Mouse (Mus musculus) adipocyte (in vitro differentiated cells): ENCODE results near the gene Hist1h2bl.

Experiments used
- DNase-seq: peaks from one replicate; pipeline ENCODE4 v3.0.0-alpha.2; 2016; ENCODE audit warnings: low spot score

Gene Hist1h2bl

DNA sequence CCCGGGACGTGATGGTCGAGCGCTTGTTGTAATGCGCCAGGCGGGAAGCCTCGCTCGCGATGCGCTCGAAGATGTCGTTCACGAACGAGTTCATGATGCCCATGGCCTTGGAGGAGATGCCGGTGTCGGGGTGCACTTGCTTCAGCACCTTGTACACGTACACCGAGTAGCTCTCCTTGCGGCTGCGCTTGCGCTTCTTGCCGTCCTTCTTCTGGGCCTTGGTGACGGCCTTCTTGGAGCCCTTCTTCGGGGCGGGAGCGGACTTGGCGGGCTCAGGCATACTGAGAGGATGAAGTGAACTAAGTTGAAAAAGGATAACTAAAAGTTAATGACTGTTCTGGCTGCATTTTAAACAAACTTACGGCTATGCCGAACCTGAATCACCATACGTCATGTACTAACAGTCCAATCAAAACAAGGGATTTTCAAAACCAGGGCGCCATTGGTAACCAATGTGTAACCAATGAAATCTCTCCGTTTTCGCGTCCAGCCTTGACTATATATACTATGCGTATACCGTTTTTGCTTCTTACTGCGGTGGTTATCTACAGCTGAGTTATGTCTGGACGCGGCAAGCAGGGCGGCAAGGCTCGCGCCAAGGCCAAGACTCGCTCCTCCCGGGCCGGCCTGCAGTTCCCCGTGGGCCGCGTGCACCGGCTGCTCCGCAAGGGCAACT, at the start of gene Hist1h2bl, which contains the start of gene Hist1h2ai:
Hist1h2bl (minus strand) TSS at position 280 of the 676 bp plus-strand sequence.
Hist1h2ai (plus strand) TSS at position 559 of the 676 bp plus-strand sequence.
- DNase-seq, result peak; percentile 92

DNA sequence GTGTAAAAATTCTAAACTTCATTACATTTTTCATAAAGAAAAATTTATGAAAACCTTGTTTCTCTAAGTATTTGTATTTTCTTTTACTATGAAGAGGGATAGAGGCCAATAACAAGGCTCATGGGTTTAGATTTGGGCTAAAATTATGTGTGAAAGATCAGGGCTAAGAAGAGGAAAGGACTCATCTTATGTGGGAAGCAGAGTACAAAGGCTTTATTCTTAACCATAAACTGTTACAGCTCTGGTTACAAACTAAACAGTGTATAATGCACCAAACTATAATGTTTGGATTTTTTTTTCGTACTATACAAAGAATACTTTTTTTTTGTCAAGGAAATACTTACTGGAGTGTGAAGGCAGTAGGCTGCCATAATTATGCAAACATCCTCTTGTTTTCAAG, 39.8 kb upstream of the Hist1h2bl start:
- DNase-seq, result no peak

DNA sequence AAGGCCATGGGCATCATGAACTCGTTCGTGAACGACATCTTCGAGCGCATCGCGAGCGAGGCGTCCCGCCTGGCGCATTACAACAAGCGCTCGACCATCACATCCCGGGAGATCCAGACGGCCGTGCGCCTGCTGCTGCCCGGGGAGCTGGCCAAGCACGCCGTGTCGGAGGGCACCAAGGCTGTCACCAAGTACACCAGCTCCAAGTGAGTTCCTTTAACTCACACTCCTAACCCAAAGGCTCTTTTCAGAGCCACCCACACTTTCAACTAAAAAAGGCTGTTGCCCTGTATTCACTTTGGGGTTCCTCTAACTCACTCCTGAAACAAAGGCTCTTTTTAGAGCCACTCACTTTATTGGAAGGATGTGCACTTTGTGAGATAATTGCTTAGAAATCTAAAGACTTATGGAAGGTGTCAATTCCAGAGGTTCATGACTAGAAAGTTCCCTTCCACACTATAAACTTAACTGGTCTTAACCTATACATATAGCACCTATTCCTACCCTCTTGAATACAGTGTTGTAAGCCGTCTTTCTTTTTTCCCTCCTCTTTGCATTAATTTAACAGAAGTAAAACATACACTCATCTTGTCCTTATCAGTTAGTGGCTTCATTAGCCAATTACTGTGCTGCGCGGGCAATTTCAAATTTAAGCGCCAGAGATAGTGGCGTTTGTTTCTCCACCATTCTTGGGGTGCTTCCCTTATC, 38.5 kb upstream of the Hist1h2bl start:
- peak; percentile 38 for DNase-seq

DNA sequence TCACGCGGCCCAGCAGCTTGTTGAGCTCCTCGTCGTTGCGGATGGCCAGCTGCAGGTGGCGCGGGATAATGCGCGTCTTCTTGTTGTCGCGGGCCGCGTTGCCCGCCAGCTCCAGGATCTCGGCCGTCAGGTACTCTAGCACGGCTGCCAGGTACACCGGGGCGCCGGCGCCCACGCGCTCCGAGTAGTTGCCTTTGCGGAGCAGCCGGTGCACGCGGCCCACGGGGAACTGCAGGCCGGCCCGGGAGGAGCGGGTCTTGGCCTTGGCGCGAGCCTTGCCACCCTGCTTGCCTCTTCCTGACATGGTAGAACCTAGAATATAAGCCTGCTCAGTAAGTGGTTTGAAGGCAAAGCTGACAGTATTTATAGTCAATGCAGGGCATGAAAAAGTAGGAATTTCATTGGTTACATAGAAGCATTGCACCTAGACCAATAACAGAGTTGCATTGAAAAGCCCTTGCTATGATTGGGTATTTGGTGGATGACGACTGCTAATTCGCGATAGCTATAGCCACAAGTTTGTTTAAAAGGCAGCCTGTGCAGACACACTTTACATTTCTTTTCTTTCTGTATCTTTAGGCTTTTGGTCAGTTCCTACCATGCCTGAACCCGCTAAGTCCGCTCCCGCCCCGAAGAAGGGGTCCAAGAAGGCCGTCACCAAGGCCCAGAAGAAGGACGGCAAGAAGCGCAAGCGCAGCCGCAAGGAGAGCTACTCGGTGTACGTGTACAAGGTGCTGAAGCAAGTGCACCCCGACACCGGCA, 37.8 kb upstream of the Hist1h2bl start, which contains the start of the genes Hist1h2ak and Hist1h2bn:
Hist1h2ak (minus strand) TSS at position 304 of the 762 bp plus-strand sequence.
Hist1h2bn (plus strand) TSS at position 600 of the 762 bp plus-strand sequence.
- peak; percentile 89 for DNase-seq

DNA sequence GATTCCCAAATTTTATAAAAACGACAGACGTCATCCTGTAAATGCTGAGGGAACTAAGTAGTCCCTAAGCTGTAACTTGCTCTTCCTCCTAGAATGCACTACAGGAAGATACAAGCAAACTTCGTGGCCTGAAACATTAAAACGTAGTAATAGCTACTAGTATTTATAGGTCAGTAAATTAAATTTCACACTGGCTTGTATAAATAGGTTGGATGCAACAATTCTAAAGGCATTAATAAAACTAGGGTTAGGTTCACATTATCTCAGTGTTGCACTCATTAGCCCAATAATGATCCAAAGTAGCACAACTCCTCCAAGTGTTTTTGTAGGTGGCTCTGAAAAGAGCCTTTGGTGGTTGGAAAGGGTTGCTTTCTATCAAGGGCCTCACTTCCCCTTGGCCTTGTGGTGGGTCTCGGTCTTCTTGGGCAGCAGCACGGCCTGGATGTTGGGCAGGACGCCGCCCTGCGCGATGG, 37.1 kb upstream of the Hist1h2bl start:
- no peak for DNase-seq

DNA sequence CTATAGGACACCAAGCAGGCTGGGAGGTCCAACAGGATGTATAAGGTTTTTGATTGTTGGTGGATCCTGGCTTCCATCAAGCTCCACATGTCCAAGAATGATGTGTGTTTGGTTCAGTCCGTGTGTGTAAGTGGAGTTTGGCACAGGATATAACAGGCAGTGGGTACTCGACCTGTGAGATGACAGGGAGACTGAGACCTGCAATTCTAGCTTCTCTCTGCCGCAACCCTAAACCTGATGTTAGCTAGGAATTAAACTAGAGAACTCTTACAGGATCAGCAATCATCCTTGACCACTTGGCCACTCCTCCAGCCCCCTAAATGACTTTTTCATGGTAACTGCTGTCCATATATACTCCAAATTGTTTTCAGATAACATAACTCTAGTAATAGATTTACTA, 36.4 kb upstream of the Hist1h2bl start:
- DNase-seq, result no peak

DNA sequence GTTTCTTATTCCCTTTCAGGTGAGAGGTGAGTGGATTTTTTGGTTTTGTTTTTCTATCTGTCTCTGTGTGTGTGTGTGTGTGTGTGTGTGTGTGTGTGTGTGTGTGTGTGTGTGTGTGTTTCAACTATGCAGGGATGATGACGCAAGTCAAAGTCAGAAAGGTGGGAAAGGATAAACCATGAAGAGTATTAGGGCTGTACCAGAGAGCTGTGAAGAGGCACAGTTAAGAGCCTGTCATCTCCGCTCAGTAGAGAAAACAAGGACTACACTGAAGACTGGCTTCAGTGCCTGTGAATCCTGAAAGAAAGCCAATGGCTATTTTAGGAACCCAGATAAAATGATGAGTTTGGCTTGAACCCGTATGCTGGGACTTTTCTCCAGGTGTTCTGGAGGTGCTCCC, 35.9 kb upstream of the Hist1h2bl start:
- no peak for DNase-seq

DNA sequence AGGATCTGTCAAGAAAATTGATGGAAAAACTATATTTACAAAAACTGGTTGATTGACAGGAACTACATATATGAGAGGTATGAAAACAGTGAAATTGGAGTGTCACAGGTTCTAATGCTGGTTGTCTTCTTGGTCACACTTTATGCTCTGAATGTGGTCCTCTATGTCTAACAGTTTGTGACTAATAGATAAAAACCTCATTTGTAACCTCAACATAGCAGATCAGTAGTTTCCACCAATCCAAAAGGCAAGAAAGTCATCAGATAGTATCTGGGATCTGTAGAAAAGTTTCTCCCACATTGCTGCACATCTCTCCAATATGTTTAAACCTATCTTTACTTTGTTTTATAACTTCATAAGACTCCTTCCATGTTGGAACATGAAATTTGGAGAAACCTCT, 35.5 kb upstream of the Hist1h2bl start:
- no peak for DNase-seq

DNA sequence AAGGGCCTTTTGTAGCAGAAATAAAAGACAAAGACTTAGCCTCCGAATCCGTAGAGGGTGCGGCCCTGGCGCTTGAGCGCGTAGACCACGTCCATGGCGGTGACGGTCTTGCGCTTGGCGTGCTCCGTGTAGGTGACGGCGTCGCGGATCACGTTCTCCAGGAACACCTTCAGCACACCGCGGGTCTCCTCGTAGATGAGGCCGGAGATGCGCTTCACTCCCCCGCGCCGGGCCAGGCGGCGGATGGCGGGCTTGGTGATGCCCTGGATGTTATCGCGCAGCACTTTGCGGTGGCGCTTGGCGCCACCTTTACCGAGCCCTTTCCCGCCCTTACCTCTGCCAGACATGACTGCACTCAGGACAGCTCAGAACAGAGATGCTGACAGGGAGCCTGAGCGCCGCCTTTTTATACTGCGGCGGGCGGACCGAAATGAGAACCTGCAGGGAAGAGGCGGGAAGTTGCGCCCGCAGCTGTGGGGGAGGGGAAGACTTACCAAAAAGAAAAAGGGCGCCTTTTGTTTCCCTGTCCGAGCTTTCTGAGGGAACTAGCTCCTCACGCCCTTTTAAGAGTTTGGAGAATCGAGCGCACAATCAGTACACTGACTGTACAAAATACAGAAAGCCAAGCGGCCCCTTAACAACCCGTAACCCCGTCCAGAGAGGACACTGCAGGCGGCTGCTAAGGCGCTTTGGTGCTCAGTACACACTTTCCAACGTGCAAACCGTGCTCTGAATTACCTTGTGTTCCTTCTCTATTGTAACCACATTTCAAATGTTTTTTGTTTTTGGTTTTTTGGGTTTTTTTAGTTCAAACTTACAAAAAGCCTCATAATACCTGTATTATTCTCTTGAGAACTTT, 34.4 kb upstream of the Hist1h2bl start, which contains the start of gene Hist1h4k:
Hist1h4k (minus strand) TSS at position 347 of the 859 bp plus-strand sequence.
- DNase-seq, result peak; percentile 81

DNA sequence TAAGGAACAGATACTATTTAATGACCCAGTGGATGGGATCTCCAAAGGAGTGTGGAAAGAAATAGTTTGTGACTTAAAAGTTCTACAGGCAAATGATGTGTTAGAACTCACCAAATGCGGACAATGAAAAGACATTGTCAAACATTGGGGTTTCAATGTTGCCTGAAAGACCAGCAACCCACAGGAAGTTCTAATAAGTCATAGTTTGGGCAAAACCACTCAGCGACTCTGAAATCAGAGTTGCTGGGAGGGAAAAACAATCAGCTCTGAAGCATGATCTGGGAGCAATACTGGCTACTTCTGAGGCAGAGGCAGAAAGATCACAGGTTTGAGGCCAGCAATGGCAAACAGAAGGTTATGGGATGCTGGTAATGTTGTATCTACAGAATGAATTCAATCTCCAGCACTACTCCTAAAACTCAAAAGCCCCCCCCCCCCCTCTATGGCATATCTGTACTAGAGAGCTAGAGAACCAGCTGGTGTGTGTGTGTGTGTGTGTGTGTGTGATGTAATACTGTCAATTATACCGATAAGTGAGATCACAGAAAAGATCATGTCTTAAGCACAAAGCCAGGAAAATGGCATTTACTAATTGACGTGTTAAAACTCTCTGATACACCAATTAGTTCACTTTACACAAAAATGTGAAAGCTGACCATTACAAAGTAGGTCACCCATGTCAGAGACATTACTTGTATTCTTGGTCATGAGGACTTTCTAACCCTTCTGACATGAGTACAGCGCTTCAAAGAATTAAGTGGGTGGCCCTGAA, 33.6 kb upstream of the Hist1h2bl start:
- no peak for DNase-seq

DNA sequence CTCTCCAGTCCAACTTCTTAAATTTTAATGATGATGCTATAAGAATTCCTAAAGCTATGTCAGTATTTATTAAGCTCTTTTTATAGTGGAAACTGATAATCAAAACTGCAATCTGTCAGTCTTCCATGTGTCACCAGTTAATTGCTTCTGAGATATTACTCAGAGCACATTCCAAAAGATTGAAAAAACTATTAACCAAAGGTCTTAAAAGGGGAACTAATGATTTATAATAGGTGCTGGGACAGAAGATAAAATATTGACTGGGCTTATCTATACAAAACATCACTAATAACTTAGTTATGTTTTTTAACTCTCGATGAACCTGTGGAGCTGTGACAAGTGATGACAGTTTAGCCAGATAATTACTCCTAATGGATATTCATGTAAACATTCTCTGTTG, 29.1 kb upstream of the Hist1h2bl start:
- no peak for DNase-seq

DNA sequence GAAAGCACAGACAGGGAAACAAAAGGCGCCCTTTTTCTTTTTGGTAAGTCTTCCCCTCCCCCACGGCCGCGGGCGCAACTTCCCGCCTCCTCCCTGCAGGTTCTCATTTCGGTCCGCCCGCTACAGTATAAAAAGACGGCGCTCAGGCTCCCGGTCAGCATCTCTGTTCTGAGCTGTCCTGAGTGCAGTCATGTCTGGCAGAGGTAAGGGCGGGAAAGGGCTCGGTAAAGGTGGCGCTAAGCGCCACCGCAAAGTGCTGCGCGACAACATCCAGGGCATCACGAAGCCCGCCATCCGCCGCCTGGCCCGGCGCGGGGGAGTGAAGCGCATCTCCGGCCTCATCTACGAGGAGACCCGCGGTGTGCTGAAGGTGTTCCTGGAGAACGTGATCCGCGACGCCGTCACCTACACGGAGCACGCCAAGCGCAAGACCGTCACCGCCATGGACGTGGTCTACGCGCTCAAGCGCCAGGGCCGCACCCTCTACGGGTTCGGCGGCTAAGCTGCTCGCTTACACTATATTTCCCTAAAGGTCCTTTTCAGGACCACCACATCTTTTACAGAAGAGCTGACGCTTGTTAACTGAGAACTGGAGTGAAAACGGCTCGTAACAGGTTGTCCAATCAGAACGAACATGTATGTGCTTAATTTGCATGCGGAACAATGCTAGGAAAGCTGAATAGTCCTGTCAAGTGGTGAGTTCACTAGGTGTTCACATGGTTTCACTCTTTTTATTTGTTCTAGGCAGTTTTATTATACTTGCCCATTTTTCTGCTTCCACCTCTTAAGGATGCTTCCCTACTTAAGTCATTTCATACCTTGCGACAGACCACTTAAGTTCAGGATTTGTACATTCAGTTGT, 19.2 kb upstream of the Hist1h2bl start, which contains the start of gene Hist1h4j:
Hist1h4j (plus strand) TSS at position 159 of the 862 bp plus-strand sequence.
- DNase-seq, result peak; percentile 79

DNA sequence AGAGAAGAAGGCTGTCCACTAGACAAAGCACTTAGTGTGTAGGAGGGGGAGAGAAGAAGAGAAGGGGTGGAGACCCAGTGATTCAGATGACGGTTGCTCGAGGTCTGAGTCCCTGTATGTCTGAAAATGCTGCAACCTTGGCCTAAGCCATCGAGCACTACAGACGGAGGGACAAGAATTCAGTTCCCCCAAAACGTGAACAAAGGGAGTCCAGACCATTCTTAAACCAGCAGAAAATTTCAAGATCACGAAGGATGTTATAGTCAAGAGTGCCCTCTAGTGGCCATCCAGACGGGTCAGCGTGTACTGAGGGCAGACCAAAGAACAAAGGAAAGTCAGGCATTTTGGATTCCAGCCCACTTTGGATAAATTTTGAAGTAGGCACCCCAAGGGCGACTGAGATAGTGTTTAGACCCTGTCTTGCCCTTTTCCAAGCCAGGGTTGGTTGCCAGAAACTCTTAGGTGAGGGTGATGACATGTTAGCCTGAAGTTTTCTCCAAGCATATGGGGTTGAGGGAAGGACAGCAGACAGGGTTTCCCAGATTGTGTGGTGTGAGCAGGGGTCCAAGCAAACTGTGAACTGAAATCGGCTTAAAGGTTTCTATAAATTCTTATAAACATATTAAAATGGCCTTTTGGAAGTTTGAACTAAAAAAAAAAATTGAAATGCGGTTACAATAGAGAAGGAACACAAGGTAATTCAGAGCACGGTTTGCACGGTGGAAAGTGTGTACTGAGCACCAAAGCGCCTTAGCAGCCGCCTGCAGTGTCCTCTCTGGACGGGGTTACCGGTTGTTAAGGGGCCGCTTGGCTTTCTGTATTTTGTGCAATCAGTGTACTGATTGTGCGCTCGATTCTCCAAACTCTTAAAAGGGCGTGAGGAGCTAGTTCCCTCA, 18.3 kb upstream of the Hist1h2bl start:
- peak; percentile 89 for DNase-seq

DNA sequence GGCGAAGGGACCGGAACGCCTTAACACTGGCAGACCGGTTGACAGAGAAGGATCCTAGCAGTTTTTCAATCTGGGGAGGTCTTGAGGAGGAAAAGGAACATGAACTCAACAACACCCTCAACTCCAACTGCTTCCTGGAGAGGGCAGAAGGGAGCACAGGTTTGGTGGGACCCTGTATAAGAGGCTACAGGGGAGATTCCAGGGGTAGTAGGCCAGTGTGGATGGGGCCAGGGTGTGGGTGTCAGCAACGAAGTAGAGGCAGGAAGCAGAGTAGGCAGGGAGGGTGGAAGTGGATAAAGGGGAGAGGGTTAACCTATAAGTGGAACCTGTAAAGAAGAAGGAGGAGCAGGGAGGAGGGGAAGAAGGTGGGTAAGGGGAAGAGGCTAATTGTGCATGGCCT, 17.5 kb upstream of the Hist1h2bl start:
- DNase-seq, result no peak

DNA sequence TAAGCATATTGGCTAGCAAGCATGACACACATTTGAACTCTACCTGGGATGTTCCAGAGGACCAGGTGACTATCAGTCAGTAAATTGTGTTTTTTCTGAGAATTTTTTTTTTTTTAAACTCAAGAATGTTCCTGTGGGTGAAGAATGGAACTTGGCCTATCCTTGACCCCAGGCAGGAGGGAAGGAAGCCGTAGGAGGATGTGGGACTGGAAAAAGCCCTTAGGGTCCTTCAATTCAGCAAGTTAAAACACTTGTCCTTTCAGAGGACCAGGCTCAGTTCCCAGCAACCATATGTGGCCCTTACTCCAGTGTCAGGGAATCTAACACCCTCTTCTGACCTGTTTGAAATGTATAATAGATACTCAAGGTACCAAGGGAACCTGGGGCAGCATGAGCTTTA, 13.6 kb upstream of the Hist1h2bl start:
- DNase-seq, result no peak

DNA sequence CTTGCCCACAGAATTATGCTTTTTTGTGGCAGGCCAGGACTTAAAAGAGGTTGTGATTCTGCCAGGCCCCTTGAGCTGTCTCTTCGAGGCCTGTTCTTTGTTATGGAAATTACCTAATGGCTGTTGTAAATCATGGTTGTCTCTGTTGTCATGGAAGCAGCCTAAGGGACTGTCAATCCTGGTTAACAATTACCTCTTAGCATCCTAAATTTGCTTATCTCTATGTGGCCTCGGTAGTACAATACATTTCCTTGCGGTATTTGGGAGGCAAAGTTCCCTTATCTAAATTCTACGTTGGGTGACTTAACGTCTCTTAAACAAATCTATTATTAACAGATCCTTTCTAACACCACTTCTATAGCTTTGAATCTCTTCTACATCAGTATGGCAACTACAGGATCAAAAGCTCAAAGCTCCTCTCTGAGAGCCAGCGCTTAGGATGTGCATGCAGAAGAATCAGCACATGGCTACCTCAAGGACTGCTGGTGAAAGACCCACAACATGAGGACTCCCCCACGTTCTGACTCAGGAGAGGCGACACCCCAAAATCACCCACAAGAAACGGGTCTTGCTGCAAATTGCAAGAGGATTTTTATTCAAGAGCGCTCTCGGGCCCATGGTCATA, 12.1 kb upstream of the Hist1h2bl start:
- no peak for DNase-seq

DNA sequence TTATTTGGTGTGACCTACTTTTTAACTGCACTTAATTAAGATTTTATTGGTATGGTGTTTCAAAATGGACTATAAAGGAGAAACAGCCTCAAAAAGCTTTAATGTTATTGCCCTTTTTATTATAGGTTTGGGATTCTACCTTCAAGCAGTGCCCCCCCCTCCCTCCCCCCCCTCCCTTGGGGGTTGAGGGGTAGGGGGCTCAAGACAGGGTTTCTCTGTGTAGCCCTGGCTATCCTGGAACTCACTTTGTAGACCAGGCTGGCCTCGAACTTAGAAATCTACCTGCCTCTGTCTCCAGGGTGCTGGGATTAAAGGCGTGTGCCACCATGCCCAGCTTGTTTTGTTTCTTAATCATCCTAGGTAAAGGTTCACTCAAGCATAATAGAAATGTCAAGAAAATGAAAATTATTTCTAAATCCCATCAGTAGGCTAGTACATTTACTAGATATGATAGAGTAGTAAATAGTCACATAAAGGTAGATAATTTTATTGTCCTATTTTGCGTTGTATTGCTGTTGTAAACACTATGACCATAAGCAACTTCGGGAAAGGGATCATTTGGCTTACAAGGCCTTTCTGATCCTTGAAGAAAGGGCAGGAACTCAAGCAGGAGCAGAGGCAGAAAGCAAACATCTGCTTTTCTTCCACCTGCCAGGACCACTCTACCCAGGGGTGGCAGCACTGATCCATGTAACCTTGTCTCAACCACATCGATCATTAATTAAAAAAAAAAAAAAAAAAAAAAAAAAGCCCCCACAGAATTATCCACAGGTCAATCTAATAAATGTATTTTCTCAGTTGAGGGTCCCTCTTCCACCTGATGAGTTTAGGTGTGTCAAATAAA, 7.3 kb upstream of the Hist1h2bl start:
- DNase-seq, result no peak
